Comparison of ENCODE assay signal across 8 mouse cellular contexts in the genomic region with DNA sequence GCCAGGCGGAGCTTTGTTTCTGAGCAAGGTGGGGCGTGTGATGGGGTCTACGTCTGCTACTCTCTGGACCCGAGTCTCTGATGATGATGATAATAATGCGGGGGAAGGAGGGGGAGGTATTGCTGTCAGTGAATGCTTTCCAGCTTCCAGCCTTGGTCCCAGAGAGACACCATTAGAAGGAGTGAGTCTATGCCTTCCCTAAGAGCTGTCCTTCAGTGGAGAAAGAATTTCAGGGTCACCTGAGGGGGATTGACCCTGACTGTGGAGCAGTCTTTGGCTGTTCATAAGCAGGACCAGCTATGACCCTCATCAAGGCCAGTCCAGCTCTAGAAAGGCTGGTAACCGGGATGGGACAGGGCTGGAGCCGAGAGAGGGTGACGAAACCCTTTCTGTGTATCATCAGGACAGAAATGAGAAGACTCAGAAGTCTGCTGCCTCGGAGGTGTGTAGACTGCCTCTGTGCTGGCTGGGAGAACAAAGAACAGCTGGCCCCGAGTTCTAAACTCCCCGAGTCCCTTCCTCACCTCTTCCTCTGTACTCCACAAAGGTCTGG. TPM values are rescaled to one million over a fixed set of nuclear protein-coding genes. Genes with fewer than 3 reads are reported as not detected.
A peak's percentile ranks its signal among the peaks of the same experiment; 100 is the strongest.
DNase-seq lines count a peak whose midpoint lies in the region; ATAC-seq lines count a peak whose summit lies in the region.

No protein-coding gene starts in this region.

- peak overlapping the region; percentile 91 for H3K4me2 ChIP-seq in heart, embryonic 12.5 days
- peak overlapping the region; percentile 97 for H3K4me2 ChIP-seq in forebrain, embryonic 16.5 days (ENCODE audit: low read length)

- H3K4me1 ChIP-seq in heart, embryonic 12.5 days (replicated peaks), result peaks cover 12% of the 10 kb centered on the region
- peaks cover 8% of the 10 kb centered on the region for H3K4me1 ChIP-seq in forebrain, embryonic 16.5 days (replicated peaks; ENCODE audit: control insufficient read depth, insufficient read depth, low read length)
- H3K4me1 ChIP-seq in midbrain, embryonic 10.5 days, result peaks cover 12% of the 10 kb centered on the region

- H3K9me3 ChIP-seq in heart, embryonic 12.5 days (replicated peaks), result no peaks in the 10 kb centered on the region
- H3K9me3 ChIP-seq in forebrain, embryonic 16.5 days (ENCODE audit: control insufficient read depth, low read length), result no peaks in the 10 kb centered on the region; the same call in 1 of the 2 replicates
- H3K9me3 ChIP-seq in midbrain, embryonic 10.5 days (replicated peaks), result no peaks in the 10 kb centered on the region

- intact Hi-C loops in heart, postnatal 25 days (cut with DNase I), result no loop called here
- intact Hi-C loops in gastrocnemius, postnatal 14 days (cut with DNase I; ENCODE audit: low total_unique reads), result no loop called here

- H3K27me3 ChIP-seq in heart, embryonic 12.5 days (replicated peaks), result peaks cover 25% of the 10 kb centered on the region
- no peaks in the 10 kb centered on the region for H3K27me3 ChIP-seq in forebrain, embryonic 16.5 days (replicated peaks; ENCODE audit: control insufficient read depth, insufficient read depth, low read length)
- peaks cover 60% of the 10 kb centered on the region for H3K27me3 ChIP-seq in midbrain, embryonic 10.5 days (ENCODE audit: low read depth, poor library complexity, severe bottlenecking)

- peak overlapping the region; percentile 64 for H3K4me3 ChIP-seq in heart, embryonic 12.5 days
- H3K4me3 ChIP-seq in forebrain, embryonic 16.5 days (replicated peaks; ENCODE audit: low read length), result peak overlapping the region; percentile 70
- peak overlapping the region; percentile 69 for H3K4me3 ChIP-seq in midbrain, embryonic 10.5 days

- no peak for ATAC-seq in heart, embryonic 12.5 days (ENCODE audit: insufficient number of reproducible peaks, low FRiP score)
- peak; percentile 63 for ATAC-seq in forebrain, embryonic 16.5 days

- no peaks in the 10 kb centered on the region for H3K36me3 ChIP-seq in heart, embryonic 12.5 days
- no peaks in the 10 kb centered on the region for H3K36me3 ChIP-seq in forebrain, embryonic 16.5 days (ENCODE audit: control insufficient read depth, insufficient read depth)
- no peaks in the 10 kb centered on the region for H3K36me3 ChIP-seq in midbrain, embryonic 10.5 days

- no peak overlapping the region for H3K27ac ChIP-seq in heart, embryonic 12.5 days (ENCODE audit: poor library complexity, severe bottlenecking)
- peak overlapping the region; percentile 92 for H3K27ac ChIP-seq in forebrain, embryonic 16.5 days (ENCODE audit: low read length)
- H3K27ac ChIP-seq in midbrain, embryonic 10.5 days (replicated peaks), result peak overlapping the region; percentile 67

- 39% methylated on average over 11 of the region's 11 CpGs for WGBS in heart, embryonic 12.5 days
- WGBS in forebrain, embryonic 16.5 days, result 37% methylated on average over 11 of the region's 11 CpGs
- WGBS in midbrain, embryonic 10.5 days, result 46% methylated on average over 11 of the region's 11 CpGs

- no peak for DNase-seq in heart, postnatal 25 days (ENCODE audit: low spot score)
- DNase-seq in ZHBTc4 (ENCODE audit: low read depth, low spot score), result peak; percentile 11
- DNase-seq in midbrain, embryonic 10.5 days (ENCODE audit: low spot score), result no peak
- DNase-seq in gastrocnemius, postnatal 14 days, result no peak
- DNase-seq in left cerebral cortex, adult 8-10 months (ENCODE audit: low spot score in 2 of 2), result no peak
- no peak for DNase-seq in spleen, postnatal 14 days (ENCODE audit: low spot score in 2 of 2)

- peak overlapping the region; percentile 79 for H3K9ac ChIP-seq in heart, embryonic 12.5 days
- peak overlapping the region; percentile 91 for H3K9ac ChIP-seq in forebrain, embryonic 16.5 days (replicated peaks; ENCODE audit: low read depth, low read length)

RNA-seq across cellular contexts. Expression of gene Ablim1, which starts 0.4 kb away (rescaled TPM):
- polyA plus RNA-seq in heart, embryonic 12.5 days (2016; fragmentation: Nextera tagmentation; extraction: Ambion mirVana), result 53.4 and 53.5 TPM in 2 replicates
- 100 to 1,000 TPM; 417 to 451 TPM for total RNA-seq in heart, postnatal 25 days (2021)
- 47.1 and 48.5 TPM in 2 replicates for polyA plus RNA-seq in forebrain, embryonic 16.5 days (2015; fragmentation: Nextera tagmentation; extraction: Ambion mirVana)
- 17.8 and 22.2 TPM in 2 replicates for polyA plus RNA-seq in midbrain, embryonic 10.5 days (2016; fragmentation: Nextera tagmentation; extraction: Ambion mirVana)
- total RNA-seq in gastrocnemius, postnatal 14 days (2021), result 10 to 100 TPM; 50.6 to 57.8 TPM
- total RNA-seq in left cerebral cortex, adult 8-10 months (2022), result 100 to 1,000 TPM; 103 to 121 (median 110) TPM

RNA-seq across cellular contexts. Expression of gene Fam160b1, which starts 45.4 kb away (rescaled TPM):
- polyA plus RNA-seq in heart, embryonic 12.5 days (2016; fragmentation: Nextera tagmentation; extraction: Ambion mirVana), result 15.4 TPM in 2 replicates
- total RNA-seq in heart, postnatal 25 days (2021), result 10 to 100 TPM in 1 of 2 experiments, 1 to 10 TPM in 1; 9.9 to 12.4 TPM
- polyA plus RNA-seq in forebrain, embryonic 16.5 days (2015; fragmentation: Nextera tagmentation; extraction: Ambion mirVana), result 14.7 and 18.6 TPM in 2 replicates
- 10.2 and 11.0 TPM in 2 replicates for polyA plus RNA-seq in midbrain, embryonic 10.5 days (2016; fragmentation: Nextera tagmentation; extraction: Ambion mirVana)
- 1 to 10 TPM; 8.1 to 8.6 TPM for total RNA-seq in gastrocnemius, postnatal 14 days (2021)
- 10 to 100 TPM; 23.6 to 24.7 (median 24.1) TPM for total RNA-seq in left cerebral cortex, adult 8-10 months (2022)
